Mouse (Mus musculus) heart, embryonic 15.5 days (tissue): ENCODE measurements around the gene Plekhd1. TPM values are rescaled to one million over a fixed set of nuclear protein-coding genes. Genes with fewer than 3 reads are reported as not detected.

Experiments
- ATAC-seq: fragments of 200-750 bp; cut with Nextera tagmentation; replicated peaks from 2 replicates; pipeline ENCODE4 v1.8.0; 2017; ENCODE audit warnings: low read depth, moderate TSS enrichment; ENCODE audit not compliant: insufficient number of reproducible peaks, insufficient read depth, low FRiP score
- H3K27ac ChIP-seq: fragments of 300-500 bp; sonication (generic); 2 replicates; pipeline ENCODE4 v1.5.1; 2015; ENCODE audit warnings: mild to moderate bottlenecking, inconsistent platforms
- H3K27me3 ChIP-seq: fragments of 300-500 bp; sonication (generic); 2 replicates; pipeline ENCODE4 v1.6.1; 2015; ENCODE audit warnings: inconsistent platforms
- H3K36me3 ChIP-seq: fragments of 300-500 bp; sonication (generic); 2 replicates; pipeline ENCODE4 v1.6.1; 2015; ENCODE audit warnings: mild to moderate bottlenecking, inconsistent platforms
- H3K4me1 ChIP-seq: fragments of 300-500 bp; sonication (generic); replicated peaks from 2 replicates; pipeline ENCODE4 v1.6.1; 2015; ENCODE audit warnings: inconsistent platforms
- H3K4me2 ChIP-seq: fragments of 300-500 bp; sonication (generic); 2 replicates; pipeline ENCODE4 v1.6.1; 2015; ENCODE audit warnings: inconsistent platforms, mild to moderate bottlenecking, moderate library complexity
- H3K4me3 ChIP-seq: fragments of 300-500 bp; sonication (generic); 2 replicates; pipeline ENCODE4 v1.5.1; 2015; ENCODE audit warnings: mild to moderate bottlenecking, inconsistent platforms
- H3K9ac ChIP-seq: fragments of 300-500 bp; sonication (generic); 2 replicates; pipeline ENCODE4 v1.6.1; 2015; ENCODE audit warnings: mild to moderate bottlenecking, inconsistent platforms
- H3K9me3 ChIP-seq: fragments of 300-500 bp; sonication (generic); replicated peaks from 2 replicates; pipeline ENCODE4 v1.6.1; 2016; ENCODE audit warnings: inconsistent platforms
- WGBS: fragments of 180-500 bp; shearing (Covaris S2); methylation state at CpG from one replicate; pipeline ENCODE4 v1.1.7; 2015; ENCODE audit warnings: mixed read lengths; 5-methylcytosine and 5-hydroxymethylcytosine counted together
- polyA plus RNA-seq: library from polyadenylated mRNA; unstranded; fragments of >200 nt; fragmentation: Nextera tagmentation; extraction: Ambion mirVana; gene quantifications from 2 replicates; pipeline ENCODE4 v1.2.1, GENCODE M21; 2015

Plekhd1 gene
- polyA plus RNA-seq, 1 experiment from 2014 or later: 0.40 TPM

DNA sequence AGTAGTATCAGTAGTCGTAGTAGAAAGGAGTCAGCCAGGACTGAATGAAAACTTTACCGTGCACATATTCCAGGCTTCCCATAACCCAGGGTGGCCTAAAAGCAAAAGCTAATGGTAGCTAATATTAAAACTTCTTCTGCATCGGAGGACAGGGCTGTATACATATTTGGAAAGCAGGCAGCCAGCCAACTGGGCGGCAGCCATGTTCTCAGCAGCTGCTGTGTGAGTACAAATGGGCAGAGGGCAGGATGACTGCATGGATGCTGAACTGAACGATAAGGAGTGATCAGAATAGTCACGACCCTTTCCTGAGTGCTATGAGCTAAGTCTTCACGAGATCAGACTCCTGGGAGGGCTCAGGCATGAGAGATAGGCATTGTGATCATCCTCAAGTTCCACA is 8.9 kb downstream of the Plekhd1 start:
- ATAC-seq: no peak
- Histone ChIP-seq H3K9ac (no peak overlapping the region), H3K4me2 (no peak overlapping the region), H3K4me3 (no peak overlapping the region), H3K9me3 (no peaks in the 10 kb centered on the region), H3K4me1 (peaks cover 8% of the 10 kb centered on the region), H3K36me3 (no peaks in the 10 kb centered on the region), H3K27ac (peak overlapping the region; percentile 40; the same call in 1 of the 2 replicates), H3K27me3 (no peaks in the 10 kb centered on the region)
- WGBS: 44% methylated on average over 7 of the region's 7 CpGs

DNA sequence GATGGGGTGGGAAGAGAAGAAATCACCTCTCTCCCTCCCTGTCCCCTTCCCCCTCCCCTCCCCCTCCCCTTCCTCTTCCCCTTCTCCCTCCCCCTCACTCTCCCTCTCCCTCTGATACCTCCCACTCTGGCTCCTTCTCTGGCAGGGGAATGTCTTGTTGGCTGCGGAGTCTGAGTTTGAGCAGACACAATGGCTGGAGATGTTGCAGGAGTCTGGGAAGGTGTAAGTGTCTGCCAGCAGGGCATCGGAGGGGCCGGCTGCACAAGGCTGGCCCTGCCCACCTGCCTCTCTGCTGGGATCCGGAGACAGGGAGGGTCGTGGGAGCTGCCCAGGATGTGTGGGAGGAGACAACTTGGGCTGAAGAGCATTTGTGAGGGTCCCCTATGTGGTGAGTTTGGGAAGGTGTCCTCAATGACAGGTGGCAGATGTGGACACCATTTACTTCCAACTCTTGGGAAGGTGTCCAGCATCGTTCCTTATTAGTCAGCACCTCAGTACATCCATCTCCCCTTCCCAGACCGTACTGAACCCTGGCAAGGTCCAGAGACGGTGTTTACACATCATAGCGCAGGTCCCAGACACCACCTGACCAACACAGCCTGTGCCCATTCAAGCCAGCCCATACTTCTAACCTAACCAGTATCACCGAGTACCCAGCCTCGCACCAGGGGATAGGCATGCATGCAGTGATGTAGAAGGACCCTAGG is 14.0 kb downstream of the Plekhd1 start:
- 50% methylated on average over 11 of the region's 11 CpGs for WGBS
- H3K4me2 ChIP-seq: no peak overlapping the region
- no peak for ATAC-seq
- H3K27me3 ChIP-seq: 0 out of 2 replicates have a peak, but pooled peaks cover 5% of the 10 kb centered on the region
- no peak overlapping the region for H3K4me3 ChIP-seq
- no peaks in the 10 kb centered on the region for H3K36me3 ChIP-seq
- H3K9me3 ChIP-seq: no peaks in the 10 kb centered on the region
- H3K27ac ChIP-seq: no peak overlapping the region
- peaks cover 15% of the 10 kb centered on the region for H3K4me1 ChIP-seq
- no peak overlapping the region for H3K9ac ChIP-seq

- H3K27ac ChIP-seq: no peak overlapping the region
These were observed 14.7 kb downstream of the Plekhd1 start for GRCm38 (mm10) chr12:80706915-80707604.

GRCm38 (mm10) chr12:80715915-80716314 is 23.5 kb downstream of the Plekhd1 start:
- Histone ChIP-seq H3K4me1 (peaks cover 14% of the 10 kb centered on the region), H3K27me3 (no peaks in the 10 kb centered on the region), H3K36me3 (no peaks in the 10 kb centered on the region), H3K9me3 (no peaks in the 10 kb centered on the region), H3K4me2 (0 out of 2 replicates have a peak overlapping the region, but pooled peaks have one; percentile 1), H3K27ac (peak overlapping the region; percentile 65), H3K4me3 (no peak overlapping the region), H3K9ac (no peak overlapping the region)
- peak; percentile 45; the same call in 1 of the 2 replicates for ATAC-seq
- 32% methylated on average over 6 of the region's 6 CpGs for WGBS

More at GRCm38 (mm10) chr12:80706915-80707604, 14.7 kb downstream of the Plekhd1 start:
- H3K4me1 ChIP-seq: peaks cover 11% of the 10 kb centered on the region
- 0 out of 2 replicates have a peak, but pooled peaks cover 5% of the 10 kb centered on the region for H3K27me3 ChIP-seq
- H3K4me3 ChIP-seq: no peak overlapping the region
- H3K9me3 ChIP-seq: no peaks in the 10 kb centered on the region
- no peaks in the 10 kb centered on the region for H3K36me3 ChIP-seq
- no peak overlapping the region for H3K9ac ChIP-seq
- no peak for ATAC-seq
- no peak overlapping the region for H3K4me2 ChIP-seq
- 44% methylated on average over 6 of the region's 6 CpGs for WGBS

GRCm38 (mm10) chr12:80719141-80719540 is 26.8 kb downstream of the Plekhd1 start:
- ATAC-seq: no peak
- Histone ChIP-seq H3K36me3 (no peaks in the 10 kb centered on the region), H3K27me3 (no peaks in the 10 kb centered on the region), H3K27ac (no peak overlapping the region), H3K9me3 (no peaks in the 10 kb centered on the region), H3K4me3 (no peak overlapping the region), H3K9ac (no peak overlapping the region), H3K4me1 (peaks cover 14% of the 10 kb centered on the region), H3K4me2 (no peak overlapping the region)
- WGBS: 50% methylated on average over 2 of the region's 2 CpGs

DNA sequence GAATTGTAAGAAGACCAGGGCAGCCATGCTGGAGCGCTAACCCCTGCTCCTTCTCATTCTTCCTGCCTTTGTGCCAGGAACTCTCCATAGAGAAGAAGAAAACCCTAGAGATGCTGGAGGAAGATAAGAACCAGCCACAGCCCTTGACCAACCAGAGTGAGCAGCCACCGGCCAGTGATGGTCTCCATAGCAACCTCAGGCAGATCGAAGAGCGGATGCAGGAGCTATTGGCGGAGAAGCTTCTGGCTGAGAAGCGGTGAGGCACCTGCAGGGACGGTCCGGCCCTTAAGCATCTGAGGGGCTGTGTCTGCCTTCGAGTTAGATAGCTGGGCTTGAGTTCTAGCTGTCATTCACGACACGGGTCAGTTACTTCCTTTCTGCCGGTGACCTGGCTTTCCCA is 28.1 kb downstream of the Plekhd1 start:
- no peak overlapping the region for H3K4me3 ChIP-seq
- no peak overlapping the region for H3K9ac ChIP-seq
- H3K36me3 ChIP-seq: no peaks in the 10 kb centered on the region
- ATAC-seq: no peak
- no peaks in the 10 kb centered on the region; the same call in 1 of the 2 replicates for H3K27me3 ChIP-seq
- WGBS: 84% methylated on average over 12 of the region's 12 CpGs
- H3K27ac ChIP-seq: no peak overlapping the region
- H3K4me2 ChIP-seq: no peak overlapping the region
- peaks cover 9% of the 10 kb centered on the region for H3K4me1 ChIP-seq
- H3K9me3 ChIP-seq: no peaks in the 10 kb centered on the region

- Histone ChIP-seq H3K4me1 (0 out of 2 replicates have a peak, but pooled peaks cover under 1% of the 10 kb centered on the region), H3K9ac (no peak overlapping the region), H3K27me3 (peaks cover 4% of the 10 kb centered on the region), H3K27ac (no peak overlapping the region), H3K4me2 (no peak overlapping the region), H3K4me3 (no peak overlapping the region), H3K36me3 (no peaks in the 10 kb centered on the region), H3K9me3 (no peaks in the 10 kb centered on the region)
- ATAC-seq: no peak
- 81% methylated on average over 15 of the region's 15 CpGs for WGBS
These were observed 29.1 kb downstream of the Plekhd1 start for GRCm38 (mm10) chr12:80721458-80721857.

GRCm38 (mm10) chr12:80724853-80725559 is 32.6 kb downstream of the Plekhd1 start:
- Histone ChIP-seq H3K36me3 (no peaks in the 10 kb centered on the region), H3K27me3 (peaks cover 12% of the 10 kb centered on the region), H3K4me1 (no peaks in the 10 kb centered on the region), H3K4me3 (no peak overlapping the region), H3K9me3 (no peaks in the 10 kb centered on the region), H3K9ac (no peak overlapping the region), H3K4me2 (no peak overlapping the region), H3K27ac (no peak overlapping the region)
- ATAC-seq: no peak
- WGBS: 24% methylated on average over 10 of the region's 10 CpGs

DNA sequence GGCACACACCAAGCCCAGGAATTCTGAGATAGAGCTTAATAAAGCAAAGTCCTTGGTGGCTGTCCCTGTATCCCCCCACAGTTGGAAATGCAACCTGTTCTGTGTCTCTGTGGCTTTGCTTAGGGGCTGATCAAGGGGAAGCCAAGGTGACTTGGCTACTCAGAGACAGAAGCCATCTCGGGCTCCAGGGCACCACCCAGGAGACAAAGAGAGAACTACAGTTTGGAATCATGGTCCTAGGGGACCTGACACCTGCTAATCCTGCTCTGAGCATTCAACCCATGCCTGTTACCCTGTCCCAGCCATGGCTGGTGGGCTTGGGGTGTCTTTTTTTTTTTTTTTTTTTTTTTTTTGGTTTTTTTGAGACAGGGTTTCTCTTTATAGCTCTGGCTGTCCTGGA is 35.8 kb downstream of the Plekhd1 start:
- Histone ChIP-seq H3K4me3 (no peak overlapping the region), H3K27me3 (peaks cover 15% of the 10 kb centered on the region), H3K9me3 (no peaks in the 10 kb centered on the region), H3K36me3 (no peaks in the 10 kb centered on the region), H3K4me2 (no peak overlapping the region), H3K4me1 (no peaks in the 10 kb centered on the region), H3K9ac (no peak overlapping the region), H3K27ac (no peak overlapping the region)
- 17% methylated on average over 1 of the region's 1 CpGs for WGBS
- no peak for ATAC-seq

DNA sequence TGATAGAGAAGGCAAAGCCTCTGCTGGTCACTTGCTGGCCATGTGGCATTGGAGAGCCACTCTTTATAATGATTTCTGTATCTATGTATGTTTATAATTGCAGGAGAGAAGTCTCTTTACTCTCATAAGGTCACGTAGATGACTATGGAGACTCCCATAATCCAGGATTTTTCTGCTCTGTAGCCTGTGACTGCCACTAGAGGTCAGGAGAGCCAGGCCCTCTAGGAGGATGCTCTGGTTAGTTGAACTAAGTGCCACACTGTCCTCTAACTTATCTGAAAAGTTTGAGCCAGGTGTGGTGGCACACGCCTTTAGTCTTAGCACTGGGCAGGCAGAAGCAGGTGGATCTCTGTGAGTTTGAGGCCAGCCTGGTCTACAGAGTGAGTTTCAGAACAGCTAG is 36.4 kb downstream of the Plekhd1 start:
- H3K27ac ChIP-seq: no peak overlapping the region
- no peak overlapping the region for H3K4me2 ChIP-seq
- 40% methylated on average over 2 of the region's 2 CpGs for WGBS
- H3K4me1 ChIP-seq: no peaks in the 10 kb centered on the region
- H3K9ac ChIP-seq: no peak overlapping the region
- peaks cover 15% of the 10 kb centered on the region for H3K27me3 ChIP-seq
- ATAC-seq: no peak
- no peaks in the 10 kb centered on the region for H3K36me3 ChIP-seq
- H3K4me3 ChIP-seq: no peak overlapping the region
- no peaks in the 10 kb centered on the region for H3K9me3 ChIP-seq

DNA sequence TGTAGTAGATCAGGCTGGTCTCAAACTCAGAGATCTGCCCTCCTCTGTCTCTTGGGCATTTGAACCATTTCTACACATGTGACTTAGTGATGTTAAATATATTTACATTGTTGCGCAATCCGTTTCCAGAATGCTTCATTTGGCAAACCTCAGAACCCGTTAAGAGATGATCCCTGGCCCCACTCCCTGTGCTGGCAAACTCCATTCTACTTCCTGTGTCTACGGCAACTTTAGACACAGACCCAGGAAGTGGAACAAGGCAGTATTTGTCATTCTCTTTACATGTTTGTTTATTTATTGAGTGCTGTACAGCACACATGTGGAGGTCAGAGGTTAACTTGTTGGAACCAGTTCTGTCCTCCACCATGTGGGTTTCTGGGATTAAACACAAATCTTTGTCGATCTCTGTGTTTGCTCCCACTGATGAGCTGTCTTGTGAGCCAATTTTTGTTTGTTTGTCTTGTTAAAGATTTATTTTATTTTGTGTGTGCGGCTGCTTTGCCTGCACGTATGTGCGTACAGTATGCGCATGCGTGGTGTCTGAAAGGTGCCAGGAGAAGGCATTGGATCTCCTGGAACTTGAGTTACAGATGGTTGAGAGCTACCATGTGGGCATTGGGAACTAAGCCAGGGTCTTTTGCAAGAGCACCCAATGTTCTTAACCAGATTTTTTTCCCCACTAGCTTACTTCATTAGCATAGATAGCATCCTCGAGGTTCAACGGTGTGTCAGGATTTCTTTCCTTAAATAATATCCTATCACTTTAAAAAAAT is 37.6 kb downstream of the Plekhd1 start:
- Histone ChIP-seq H3K9ac (no peak overlapping the region), H3K27ac (no peak overlapping the region), H3K36me3 (no peaks in the 10 kb centered on the region), H3K4me1 (no peaks in the 10 kb centered on the region), H3K9me3 (no peaks in the 10 kb centered on the region), H3K27me3 (peaks cover 15% of the 10 kb centered on the region), H3K4me2 (no peak overlapping the region), H3K4me3 (no peak overlapping the region)
- WGBS: 78% methylated on average over 12 of the region's 12 CpGs
- ATAC-seq: no peak
